Mouse (Mus musculus) G1E (cell line): ENCODE data around the gene Scn8a. TPM values are rescaled to one million over a fixed set of nuclear protein-coding genes. Genes with fewer than 3 reads are reported as not detected.

ENCODE experiments used
- ATAC-seq: 2 replicates; pipeline ENCODE4 v1.8.0; 2016; ENCODE audit warnings: mild to moderate bottlenecking; ENCODE audit not compliant: insufficient number of reproducible peaks, poor library complexity, low FRiP score, severe bottlenecking; ENCODE audit errors: extremely low read depth
- DNase-seq: peaks from one replicate; pipeline ENCODE4 v3.0.0; 2012; ENCODE audit warnings: low spot score
- H3K27me3 ChIP-seq: 2 replicates; pipeline ENCODE4 v1.6.1; 2012; ENCODE audit warnings: mild to moderate bottlenecking, low read length, inconsistent platforms; ENCODE audit not compliant: insufficient read depth
- H3K36me3 ChIP-seq: replicated peaks from 2 replicates; pipeline ENCODE3; 2012; ENCODE audit warnings: mild to moderate bottlenecking, inconsistent platforms
- H3K4me1 ChIP-seq: 2 replicates; pipeline ENCODE4 v1.6.1; 2012; ENCODE audit warnings: low read depth, low read length, inconsistent platforms, mixed read lengths; ENCODE audit not compliant: insufficient read depth
- H3K4me3 ChIP-seq: 2 replicates; pipeline ENCODE4 v1.5.1; 2012; ENCODE audit warnings: low read depth, mild to moderate bottlenecking, inconsistent platforms, low read length, moderate library complexity, mixed read lengths
- H3K9me3 ChIP-seq: replicated peaks from 2 replicates; pipeline ENCODE4 v1.6.1; 2012; ENCODE audit warnings: inconsistent platforms
- CTCF ChIP-seq: IDR thresholded peaks from 2 replicates; pipeline ENCODE4 v1.5.1; 2012; ENCODE audit warnings: low read depth, low read length, inconsistent platforms, mixed read lengths
- GATA1 ChIP-seq: IDR thresholded peaks from 2 replicates; pipeline ENCODE4 v1.6.1; 2012; ENCODE audit warnings: borderline replicate concordance, low read length, inconsistent platforms, mixed read lengths
- GATA2 ChIP-seq: IDR thresholded peaks from 2 replicates; pipeline ENCODE4 v1.6.1; 2012; ENCODE audit warnings: low read depth, low read length, inconsistent platforms, borderline replicate concordance
- POLR2AphosphoS5 ChIP-seq: IDR thresholded peaks from 2 replicates; pipeline ENCODE4 v1.6.1; 2012; ENCODE audit warnings: low read depth, low read length, inconsistent platforms; ENCODE audit not compliant: insufficient replicate concordance
- TAL1 ChIP-seq: conservative IDR thresholded peaks from 2 replicates; pipeline ENCODE4 v1.6.1; 2012; ENCODE audit warnings: low read depth, low read length, inconsistent platforms, mixed read lengths
- polyA plus RNA-seq: library from polyadenylated mRNA; stranded (reverse); fragments of >175 nt; gene quantifications from 2 replicates; pipeline ENCODE4 v1.2.3, GENCODE M21; 2012
- total RNA-seq, 2 experiments: library from RNA; stranded (forward) in 1 of 2; stranded (reverse) in 1 of 2; fragments of 200-1000 nt in 1 of 2; fragments of >200 nt in 1 of 2; fragmentation: Nextera tagmentation in 1 of 2; gene quantifications; 2 replicates each; pipeline ENCODE4 v1.2.3; 2014 to 2017

Gene Scn8a
- total and polyA plus RNA-seq, 3 experiments, result 0.27 TPM; not detected in 2

DNA sequence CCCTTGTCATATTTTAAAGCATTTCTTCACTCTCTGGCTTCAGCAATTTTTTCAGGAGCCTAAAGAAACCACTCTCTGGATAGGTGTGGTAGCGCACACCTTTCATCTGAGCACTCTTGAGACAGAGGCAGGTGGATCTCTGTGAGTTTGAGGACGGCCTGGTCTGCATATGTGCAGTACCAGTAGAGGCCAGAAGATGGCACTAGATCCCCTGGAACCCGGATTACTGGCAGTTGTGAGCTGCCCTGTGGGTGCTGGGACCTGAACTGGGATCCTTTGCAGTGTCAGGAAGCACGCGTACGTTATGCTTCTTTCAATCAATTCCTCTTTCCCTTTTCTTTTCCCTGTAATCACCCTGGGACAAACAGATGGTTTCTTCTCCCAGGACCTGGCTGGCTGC lies 22.5 kb upstream of the Scn8a start:
- no peak for TF ChIP-seq TAL1
- no peak for TF ChIP-seq POLR2AphosphoS5
- TF ChIP-seq GATA2, result no peak
- no peak for TF ChIP-seq CTCF
- TF ChIP-seq GATA1, result no peak
- Histone ChIP-seq H3K36me3 (no peaks in the 10 kb centered on the region), H3K27me3 (no peaks in the 10 kb centered on the region), H3K4me1 (no peaks in the 10 kb centered on the region), H3K4me3 (no peak overlapping the region), H3K9me3 (peaks cover 73% of the 10 kb centered on the region)
- ATAC-seq (no peak), DNase-seq (no peak)

DNA sequence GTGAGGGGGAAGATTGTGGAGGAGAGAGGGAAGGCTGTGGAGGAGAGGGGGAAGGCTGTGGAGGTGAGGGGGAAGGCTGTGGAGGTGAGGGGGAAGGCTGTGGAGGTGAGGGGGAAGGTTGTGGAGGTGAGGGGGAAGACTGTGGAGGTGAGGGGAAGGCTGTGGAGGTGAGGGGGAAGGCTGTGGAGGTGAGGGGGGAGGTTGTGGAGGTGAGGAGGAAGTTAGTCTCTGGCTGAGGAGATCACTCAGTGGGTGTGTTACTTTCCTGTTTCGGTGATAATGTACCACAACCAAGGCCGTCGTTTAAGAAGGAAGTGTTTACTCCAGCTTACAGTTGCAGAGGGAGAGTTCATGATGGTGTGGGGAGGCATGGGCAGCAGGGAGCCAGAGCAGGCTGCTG lies 12.1 kb upstream of the Scn8a start:
- Histone ChIP-seq H3K9me3 (peaks cover 44% of the 10 kb centered on the region), H3K27me3 (no peaks in the 10 kb centered on the region), H3K4me3 (no peak overlapping the region), H3K36me3 (no peaks in the 10 kb centered on the region), H3K4me1 (no peaks in the 10 kb centered on the region)
- no peak for ATAC-seq
- DNase-seq, result no peak
- no peak for TF ChIP-seq TAL1
- TF ChIP-seq GATA1, result no peak
- no peak for TF ChIP-seq POLR2AphosphoS5
- TF ChIP-seq GATA2, result no peak
- TF ChIP-seq CTCF, result no peak

DNA sequence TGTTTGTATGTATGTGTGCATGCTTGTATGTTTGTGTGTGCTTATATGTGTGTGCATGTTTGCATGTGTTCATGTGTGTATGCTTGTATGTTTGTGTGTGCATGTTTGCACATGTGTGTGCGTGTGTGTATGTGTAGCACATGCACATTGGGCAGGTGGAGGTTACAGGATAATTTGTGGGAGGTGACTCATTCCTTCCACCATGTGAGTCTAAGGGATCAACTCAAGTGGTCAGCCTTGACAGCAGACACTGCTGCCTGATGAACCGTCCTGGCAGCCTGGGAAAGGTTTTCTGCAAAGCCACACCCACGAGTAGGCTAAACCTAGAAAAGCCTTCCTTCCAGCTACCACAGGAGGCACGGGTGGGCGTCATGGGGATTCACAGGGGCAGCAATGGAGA lies 8.8 kb upstream of the Scn8a start:
- ATAC-seq, result no peak
- Histone ChIP-seq H3K27me3 (no peaks in the 10 kb centered on the region), H3K36me3 (no peaks in the 10 kb centered on the region), H3K9me3 (peaks cover 39% of the 10 kb centered on the region), H3K4me3 (no peak overlapping the region), H3K4me1 (no peaks in the 10 kb centered on the region)
- no peak for DNase-seq
- no peak for TF ChIP-seq GATA2
- TF ChIP-seq GATA1, result no peak
- TF ChIP-seq CTCF, result no peak
- no peak for TF ChIP-seq POLR2AphosphoS5
- TF ChIP-seq TAL1, result no peak

DNA sequence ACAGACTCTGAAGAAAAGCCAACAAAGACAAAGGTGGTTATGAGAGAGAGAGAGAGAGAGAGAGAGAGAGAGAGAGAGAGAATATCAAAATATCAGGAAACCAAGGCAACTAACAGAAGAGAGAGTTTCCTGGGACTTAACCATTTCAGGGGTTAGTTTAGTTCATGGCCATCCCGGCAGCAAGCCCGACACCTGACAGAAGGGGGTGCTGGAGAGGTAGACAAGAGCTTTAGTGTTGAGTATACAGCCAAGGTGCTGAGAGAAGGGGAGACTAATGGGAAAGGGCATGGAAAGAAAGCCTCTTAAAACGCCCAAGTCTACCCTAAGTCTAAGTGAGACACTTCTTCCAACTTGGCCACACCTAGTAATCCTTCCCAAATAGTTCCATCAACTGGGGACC lies 4.1 kb upstream of the Scn8a start:
- peaks cover 41% of the 10 kb centered on the region for H3K9me3 ChIP-seq
- ATAC-seq (no peak), DNase-seq (no peak)
- no peak overlapping the region for H3K4me3 ChIP-seq
- no peak for TF ChIP-seq GATA1
- no peak for TF ChIP-seq CTCF
- H3K27me3 ChIP-seq, result no peaks in the 10 kb centered on the region
- no peaks in the 10 kb centered on the region for H3K4me1 ChIP-seq
- H3K36me3 ChIP-seq, result no peaks in the 10 kb centered on the region

DNA sequence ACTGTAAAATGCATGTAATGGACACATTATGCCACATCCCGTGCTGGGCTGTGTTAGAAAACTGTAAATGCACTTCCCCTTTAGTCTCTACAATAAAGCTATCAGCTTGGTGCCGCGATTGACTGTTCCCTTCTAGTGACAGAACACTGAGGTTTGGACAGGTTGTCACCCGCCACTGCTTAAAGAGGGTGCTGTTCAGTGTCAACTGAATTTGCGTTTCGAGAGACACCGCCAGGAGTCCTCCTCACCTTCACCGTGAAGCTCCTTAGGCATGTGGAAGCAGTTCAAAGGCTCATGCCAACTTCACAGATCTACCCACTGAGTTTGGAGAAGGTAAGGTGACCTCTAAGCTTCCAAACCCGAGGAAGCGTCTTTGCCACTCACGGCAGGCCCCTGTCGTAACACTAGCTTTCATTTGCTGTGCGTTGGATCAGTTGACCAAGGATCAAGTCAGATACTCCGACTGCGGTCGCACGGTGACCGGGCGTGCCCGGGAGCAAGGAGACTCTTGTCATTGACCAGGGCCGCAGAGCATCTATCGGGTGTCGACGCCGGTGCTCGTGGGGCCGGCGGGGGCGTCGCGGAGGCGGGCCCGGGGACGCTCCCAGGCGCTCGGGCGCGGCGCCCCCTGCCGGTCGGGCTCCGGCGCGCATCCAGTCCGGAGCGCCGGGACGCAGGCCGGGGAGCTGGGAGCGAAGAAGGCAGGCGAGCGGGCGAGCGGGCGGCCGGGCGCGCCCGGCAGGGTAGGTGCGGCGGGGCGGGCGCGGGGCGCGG lies 530 bp downstream of the Scn8a start:
- Histone ChIP-seq H3K4me3 (no peak overlapping the region; the same call in 1 of the 2 replicates), H3K36me3 (no peaks in the 10 kb centered on the region), H3K9me3 (peaks cover 52% of the 10 kb centered on the region), H3K4me1 (no peaks in the 10 kb centered on the region), H3K27me3 (no peaks in the 10 kb centered on the region)
- no peak for TF ChIP-seq TAL1
- no peak for TF ChIP-seq CTCF
- no peak for TF ChIP-seq GATA1
- no peak for TF ChIP-seq POLR2AphosphoS5
- TF ChIP-seq GATA2, result no peak
- DNase-seq, result no peak
- no peak for ATAC-seq

DNA sequence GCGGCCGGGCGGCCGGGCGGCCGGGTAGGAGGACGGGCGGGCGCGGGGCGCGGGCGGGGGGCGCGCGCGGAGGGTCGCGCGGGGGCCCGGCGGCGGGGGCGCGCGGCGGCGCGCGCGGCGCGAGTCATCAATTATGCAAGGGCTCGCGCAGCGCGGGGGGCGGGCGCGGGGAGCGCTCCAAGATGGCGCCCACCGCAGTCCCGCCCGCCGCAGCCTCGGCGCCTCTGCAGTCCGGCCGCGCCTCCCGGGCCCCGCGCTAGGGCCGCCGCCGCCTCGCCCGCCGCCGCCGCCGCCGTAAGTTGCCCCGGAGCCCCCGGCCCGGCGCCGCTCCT lies 1.1 kb downstream of the Scn8a start:
- Histone ChIP-seq H3K36me3 (no peaks in the 10 kb centered on the region), H3K27me3 (no peaks in the 10 kb centered on the region), H3K9me3 (peaks cover 55% of the 10 kb centered on the region), H3K4me1 (no peaks in the 10 kb centered on the region), H3K4me3 (no peak overlapping the region)
- DNase-seq (no peak), ATAC-seq (no peak)
- TF ChIP-seq CTCF (no peak), GATA2 (no peak), GATA1 (no peak)
